Mouse (Mus musculus) right cerebral cortex, postnatal 4 days (tissue): ENCODE results near the gene Ifit2.
A peak's percentile ranks its signal among the peaks of the same experiment; 100 is the strongest.

Experiments
- DNase-seq: peaks from one replicate; pipeline ENCODE4 v3.0.0-alpha.2; 2022

The Ifit2 gene

DNA sequence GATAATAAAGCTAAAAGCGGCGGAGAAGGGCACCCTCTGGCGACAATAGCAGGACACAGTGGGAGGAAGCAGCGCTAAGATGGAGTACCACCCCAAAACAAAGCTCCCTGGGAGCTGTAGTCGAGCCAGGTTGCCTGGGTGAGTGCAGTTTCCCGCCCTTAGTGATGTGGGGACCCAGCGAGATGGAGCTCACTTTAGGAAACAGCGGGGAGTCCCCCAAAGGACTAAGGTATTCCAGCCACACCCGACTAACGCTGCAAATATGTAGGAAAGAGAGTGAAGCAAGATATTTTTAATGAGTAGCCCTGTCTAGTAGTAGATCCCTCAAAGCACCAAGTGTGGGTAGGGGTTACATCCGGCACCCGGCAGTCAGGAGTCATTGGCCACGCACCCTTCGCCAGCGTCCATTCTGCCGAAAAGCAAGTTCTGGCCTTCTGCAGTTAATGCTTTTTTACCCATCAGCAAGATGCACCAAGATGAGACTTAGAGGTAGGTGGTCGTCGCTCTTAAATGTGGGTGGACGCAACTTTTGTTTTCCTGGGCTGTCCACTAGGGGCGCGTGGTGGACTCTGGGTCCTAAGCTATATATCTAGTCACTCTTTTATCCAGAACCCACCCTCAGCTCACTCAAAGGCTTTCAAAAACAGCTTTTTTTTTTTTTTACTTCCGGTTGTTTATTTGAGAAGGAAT is at the start of gene Ifit2:
TSS of gene Ifit2 (plus strand) at position 161 of the 690 bp plus-strand sequence.
- peak; percentile 69 for DNase-seq

DNA sequence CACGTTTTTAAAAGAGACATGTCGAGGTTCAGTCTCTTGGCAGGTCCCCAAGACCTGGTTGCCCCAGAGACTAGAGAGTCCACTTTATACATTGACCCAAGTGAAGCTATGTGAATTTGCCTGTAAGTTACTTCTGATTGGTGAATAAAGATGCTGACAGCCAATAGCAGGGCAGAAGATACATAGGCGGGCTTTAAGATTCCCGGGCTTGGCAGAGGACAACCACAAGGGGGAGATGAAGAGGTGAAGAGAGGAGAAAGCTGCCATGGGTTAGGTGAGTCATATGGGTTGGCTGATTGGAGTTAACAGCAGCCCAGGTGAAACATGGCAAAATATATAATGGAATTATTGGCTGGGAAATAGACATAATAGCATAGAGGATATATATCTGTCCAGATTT is 49.7 kb upstream of the Ifit2 start:
- DNase-seq, result peak; percentile 5

DNA sequence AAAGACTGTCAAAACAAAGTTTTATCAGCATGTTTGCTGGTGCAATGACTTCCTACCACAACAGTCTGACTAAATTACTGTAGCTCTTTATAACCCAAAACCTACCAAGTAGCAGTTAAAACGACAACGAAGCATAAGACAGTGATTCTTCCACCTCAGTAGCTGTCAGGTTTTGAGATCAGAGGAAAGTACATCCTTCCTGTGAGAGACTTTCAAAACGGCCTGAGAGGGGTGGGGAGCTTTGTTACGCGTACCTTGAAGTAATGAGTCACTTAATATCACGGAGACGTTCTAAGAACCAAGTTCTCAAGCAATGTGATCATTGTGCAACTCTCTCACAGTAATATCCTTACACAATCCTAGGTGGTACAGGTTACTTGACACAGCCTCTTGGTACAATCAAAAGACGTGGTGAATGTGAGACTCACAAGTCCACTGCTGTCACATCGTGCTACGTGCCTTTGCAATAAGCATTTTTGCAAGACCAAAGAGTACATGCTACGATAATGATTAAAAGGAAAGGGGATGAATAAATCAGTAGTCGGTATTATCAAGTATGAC is 45.3 kb upstream of the Ifit2 start:
- no peak for DNase-seq

DNA sequence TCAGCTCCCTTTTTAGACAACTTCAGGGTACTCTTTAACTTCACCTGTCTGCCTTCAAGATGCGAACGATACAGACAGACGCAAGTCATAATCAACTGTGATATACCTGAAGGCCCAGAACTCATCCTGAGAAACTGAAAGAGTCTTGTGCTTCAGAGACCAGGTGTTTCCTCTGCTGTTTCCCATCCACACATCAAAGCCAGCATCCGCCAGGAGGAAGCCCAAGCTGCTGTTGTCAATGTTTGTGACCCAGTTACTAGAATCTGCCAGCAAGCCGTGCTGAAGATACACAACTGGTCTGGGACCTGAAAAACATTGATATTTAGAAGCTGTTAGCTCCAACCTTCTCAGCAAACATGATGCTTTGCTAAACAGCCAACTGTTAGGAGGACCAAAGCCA is 39.8 kb upstream of the Ifit2 start:
- DNase-seq, result no peak

DNA sequence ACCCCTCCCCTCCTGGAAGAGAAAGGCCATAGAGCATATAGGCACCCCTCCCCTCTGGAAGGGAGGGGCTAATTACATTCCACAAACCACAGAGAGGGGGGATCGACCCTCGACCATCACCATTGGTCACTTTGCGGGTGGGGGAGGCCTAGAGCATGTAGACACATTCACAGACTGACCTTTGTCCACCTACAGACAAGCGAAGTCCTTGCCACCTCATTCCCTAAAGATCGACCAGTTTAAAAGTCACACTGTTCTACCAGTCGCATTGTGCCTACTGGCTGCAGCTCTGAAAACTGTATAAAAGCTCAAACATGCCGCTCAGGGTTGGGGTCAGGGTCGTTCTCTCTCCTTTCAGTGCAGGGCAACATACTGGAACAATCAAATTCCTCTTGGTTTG is 39.0 kb upstream of the Ifit2 start:
- DNase-seq, result no peak

DNA sequence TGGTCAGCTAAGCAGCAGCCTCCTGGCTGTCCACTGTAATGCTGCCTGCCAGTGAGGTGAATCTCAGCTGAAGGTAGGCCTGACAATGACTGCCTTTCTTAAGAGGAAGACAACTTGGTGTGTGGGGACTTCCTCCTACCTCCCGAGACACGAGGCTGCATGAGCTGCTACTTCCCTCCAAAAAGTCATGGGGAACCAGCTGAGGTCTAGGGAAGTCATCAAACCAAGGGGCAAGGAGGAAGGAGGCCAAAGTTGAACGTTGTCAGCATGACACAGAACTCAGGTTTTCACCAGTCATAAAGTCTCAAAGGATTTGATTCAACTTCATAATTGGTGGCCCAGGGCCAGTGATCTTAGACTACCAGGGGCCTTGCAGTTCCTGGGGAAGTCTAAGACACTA is 34.8 kb upstream of the Ifit2 start:
- no peak for DNase-seq

DNA sequence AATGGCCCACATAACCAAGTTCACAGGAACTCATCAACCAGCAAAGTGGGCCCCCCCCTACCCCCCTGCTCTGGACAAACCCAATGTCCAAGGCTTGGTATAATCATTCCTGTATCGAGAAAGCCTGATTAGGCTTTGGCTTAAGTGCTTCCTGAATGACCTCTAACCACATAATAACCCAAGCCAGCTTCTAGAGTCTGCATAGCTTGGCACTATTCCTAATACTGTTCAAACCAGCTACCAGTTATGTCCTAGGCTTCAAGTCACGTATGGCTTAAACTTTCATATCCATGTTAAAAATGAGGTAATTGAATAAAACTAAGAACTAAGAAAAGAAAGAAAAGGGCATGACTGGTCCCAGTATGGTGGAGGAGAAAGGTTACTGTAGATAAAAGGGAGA is 34.1 kb upstream of the Ifit2 start:
- DNase-seq, result no peak

DNA sequence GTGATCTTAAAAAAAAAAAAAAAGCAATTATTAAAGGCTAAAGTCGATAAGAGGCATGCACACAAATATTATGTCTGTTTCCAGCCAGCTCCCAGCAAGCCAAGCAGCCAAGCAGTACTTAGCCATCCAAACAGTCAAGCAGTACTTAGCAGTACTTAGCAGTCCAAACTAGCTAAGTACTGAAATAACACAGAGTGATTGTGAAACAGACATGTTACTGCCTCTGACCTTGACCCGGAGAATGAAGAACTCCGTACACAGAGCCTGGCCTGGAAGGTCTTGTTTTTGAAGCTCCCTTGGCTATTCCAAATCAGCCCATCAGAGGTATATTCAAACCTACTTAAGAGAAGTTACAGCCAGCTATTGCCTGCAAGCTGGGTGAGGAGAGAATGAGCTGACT is 33.3 kb upstream of the Ifit2 start:
- no peak for DNase-seq

DNA sequence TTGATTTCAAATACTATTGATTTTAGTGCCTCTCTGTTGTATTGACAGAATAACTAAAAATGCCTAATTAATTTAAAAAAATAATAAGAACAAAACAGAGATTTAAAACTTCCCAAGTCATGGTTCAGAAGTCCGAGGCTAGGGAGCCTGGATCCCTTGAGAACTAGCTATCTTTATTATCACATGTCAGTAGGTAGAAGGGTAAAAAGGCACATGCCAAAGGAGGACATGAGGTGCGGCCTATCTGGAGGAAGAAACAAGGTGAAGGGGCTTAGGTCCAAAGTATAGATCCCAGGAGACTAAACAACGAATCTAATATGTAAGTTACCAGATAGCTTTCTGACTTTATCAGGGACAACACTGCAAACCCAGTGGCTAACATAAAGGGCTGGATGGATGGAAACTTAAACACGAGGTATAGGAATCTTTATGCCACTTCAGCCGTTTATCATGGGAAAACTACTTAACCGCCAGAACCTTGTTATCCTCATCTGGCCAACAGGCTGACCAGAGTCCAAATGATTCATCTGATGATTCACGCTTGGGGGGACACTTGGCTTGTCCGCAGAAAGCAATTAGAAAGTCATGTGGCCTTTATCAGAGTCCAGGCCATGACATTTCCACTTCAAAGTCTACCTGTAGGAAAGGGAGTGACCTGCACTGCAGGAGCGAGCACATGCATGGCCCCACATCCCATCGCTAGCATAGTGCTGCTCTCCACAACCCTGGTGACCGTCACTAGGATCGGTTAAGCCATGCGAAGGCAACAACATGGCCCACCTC is 32.5 kb upstream of the Ifit2 start:
- DNase-seq, result no peak

DNA sequence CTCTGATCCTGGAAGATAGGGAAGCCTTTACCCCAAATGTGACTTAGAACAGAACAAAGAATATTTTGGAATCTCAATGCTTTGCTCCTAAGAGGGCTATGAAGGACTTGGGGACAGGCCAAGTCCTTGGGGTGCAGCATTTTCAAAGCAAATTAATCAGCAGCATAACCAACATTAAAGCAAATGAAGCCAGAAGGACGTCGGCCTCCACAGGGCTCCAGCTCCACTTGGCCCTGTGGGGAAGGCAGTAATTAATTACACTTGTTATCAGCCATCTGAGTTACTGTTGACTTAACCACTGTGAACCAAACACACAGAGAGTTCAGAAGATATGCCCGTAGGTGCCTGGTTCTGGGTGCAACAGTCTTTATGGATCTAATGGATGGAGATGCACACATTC is 31.7 kb upstream of the Ifit2 start:
- no peak for DNase-seq

DNA sequence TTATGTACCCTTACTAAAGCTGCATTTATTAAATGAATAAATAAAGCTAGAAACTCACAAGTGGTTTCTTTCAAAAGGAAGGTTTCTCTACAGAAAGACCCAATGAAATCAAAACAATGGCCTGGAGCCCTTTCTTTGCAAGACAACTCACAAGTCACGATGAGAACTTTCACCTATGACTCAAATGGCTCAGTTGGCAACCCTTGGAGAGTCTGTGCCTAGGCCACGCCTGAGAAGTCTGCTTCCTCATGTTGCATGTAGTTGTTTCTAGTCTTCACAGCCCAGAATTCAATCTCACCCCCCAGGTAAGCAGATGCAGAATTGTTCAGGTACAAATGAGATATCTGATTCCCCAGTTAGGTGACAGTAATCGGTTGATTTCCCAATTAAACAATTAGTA is 30.8 kb upstream of the Ifit2 start:
- DNase-seq, result no peak

DNA sequence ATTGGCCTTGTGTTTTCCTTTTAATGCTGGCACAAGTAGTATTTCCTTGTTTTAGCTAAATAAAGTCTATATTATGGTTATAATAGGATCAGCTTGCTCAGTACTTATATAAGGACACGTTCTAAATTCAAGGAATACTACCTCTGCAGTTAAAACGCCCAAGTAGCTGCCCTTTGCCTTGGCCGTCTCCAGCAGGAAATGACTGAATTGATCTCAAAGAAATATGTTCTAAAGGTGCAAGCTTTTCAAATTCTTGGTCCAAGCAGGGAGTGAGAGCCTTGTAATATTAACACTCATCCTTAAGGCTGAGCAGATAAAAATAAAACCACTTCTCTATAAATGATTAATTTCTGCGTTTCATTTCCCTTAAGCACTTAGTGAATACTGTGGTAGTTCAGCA is 30.4 kb upstream of the Ifit2 start:
- no peak for DNase-seq

DNA sequence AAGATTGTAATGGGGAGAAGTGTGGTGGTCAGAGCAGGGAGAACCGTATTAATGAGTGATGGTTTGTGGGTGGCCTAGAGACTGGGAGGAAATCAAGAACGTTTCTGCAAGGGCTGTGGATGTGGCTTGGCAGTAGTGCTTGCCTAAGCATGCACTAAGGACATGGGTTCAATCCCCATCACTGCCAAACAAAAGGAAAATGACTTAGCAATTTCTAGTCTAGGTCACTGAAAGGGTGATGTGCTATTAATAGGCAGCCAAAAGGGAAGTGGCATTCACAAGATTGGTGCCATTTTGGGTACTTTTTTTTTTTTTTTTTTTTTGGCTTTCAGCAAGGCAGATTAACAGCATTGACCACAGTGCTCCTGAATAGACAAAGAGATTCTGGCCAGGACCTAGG is 29.1 kb upstream of the Ifit2 start:
- DNase-seq, result no peak

DNA sequence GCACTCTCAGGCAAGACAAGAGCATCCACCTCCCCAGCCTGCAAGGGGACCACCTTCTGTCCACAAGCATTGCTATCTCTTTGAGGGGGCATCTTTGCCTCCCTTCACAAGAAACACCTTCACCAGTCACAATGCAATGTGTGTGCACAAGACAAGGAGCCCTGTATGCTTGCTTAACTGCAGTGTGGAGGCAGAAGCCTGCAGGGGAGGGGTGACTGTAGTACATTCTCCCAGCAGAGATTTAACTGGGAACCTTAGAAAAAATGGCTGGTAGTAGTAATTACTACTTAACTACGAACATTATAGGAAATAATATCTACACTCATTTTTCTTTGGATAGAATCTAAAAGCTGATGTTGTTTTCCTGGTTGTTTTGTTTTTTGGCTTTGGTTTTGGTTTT is 28.5 kb upstream of the Ifit2 start:
- DNase-seq, result no peak

DNA sequence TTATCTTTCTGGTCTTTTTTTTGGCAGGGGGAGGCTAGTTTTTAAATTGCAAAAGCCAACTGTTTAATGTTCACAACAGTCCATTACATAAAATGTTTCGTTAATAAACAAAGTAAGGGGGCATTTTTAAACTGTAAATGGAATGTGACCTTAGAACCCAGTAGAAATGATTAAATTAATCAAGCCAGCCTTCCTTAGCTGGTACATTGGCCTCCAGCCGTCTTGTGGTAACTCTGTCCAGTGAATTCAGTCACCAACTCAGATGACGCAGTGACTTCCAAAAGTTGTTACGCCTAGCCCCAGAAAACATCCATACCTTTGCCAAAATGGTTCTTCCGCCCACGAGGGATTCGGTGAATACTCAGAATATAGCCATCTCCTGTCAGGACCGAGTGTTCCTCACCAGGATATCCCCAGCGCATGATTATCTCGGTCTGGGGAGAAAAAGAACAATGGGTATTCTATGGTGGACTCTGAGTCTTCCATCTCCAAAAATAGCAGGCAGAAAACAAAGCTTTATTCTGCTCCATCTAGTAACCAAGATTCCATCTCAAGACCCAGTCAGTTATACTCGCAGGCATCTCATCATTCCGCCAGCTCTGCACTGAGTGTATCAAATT is 27.3 kb upstream of the Ifit2 start:
- DNase-seq, result no peak

DNA sequence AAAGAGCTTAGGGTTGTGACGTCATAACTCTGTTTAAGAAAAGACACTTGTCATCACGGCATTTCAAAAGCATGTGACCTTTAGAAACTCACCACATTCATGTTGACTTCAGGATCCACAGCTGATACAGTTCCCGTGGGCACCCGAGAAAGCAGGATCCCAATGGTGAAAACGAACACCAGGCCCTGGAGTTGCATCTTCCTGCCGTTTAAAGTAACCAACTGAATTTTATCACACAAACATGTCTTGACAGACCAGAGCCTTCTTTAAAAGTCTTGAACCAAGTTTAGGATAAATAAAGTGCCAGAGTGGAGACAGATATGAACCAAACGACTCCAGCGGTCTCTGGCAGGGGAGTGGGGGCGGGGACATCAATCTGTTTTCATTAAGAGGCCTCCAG is 25.8 kb upstream of the Ifit2 start:
- no peak for DNase-seq

DNA sequence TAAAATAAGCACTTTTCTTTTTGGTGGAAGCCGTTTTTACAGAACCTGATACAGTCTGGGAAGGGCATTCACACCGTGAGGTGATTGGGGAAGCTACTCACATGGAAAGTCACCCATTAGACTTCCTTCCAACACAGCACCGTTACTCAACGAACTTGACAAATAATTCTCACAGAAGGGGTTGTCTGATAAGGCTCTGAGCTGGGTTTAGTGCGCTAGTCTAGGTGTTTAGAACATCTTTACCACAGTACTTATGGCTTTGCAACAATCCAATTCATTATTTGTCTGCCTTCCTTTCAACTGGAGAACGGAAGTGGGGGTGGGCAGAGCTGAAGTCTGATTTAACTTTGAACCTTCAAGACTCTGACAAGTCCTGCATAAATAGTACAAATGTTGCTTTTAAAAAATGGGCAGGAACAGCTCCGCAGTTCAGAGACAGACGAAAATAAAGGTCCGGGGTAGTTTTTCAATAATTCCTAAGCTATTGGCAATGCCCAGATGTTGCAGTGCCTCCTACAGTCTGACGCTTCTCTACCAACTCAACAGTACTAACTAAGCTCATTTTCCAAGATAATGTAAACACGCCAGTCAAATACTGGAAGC is 24.1 kb upstream of the Ifit2 start:
- no peak for DNase-seq

DNA sequence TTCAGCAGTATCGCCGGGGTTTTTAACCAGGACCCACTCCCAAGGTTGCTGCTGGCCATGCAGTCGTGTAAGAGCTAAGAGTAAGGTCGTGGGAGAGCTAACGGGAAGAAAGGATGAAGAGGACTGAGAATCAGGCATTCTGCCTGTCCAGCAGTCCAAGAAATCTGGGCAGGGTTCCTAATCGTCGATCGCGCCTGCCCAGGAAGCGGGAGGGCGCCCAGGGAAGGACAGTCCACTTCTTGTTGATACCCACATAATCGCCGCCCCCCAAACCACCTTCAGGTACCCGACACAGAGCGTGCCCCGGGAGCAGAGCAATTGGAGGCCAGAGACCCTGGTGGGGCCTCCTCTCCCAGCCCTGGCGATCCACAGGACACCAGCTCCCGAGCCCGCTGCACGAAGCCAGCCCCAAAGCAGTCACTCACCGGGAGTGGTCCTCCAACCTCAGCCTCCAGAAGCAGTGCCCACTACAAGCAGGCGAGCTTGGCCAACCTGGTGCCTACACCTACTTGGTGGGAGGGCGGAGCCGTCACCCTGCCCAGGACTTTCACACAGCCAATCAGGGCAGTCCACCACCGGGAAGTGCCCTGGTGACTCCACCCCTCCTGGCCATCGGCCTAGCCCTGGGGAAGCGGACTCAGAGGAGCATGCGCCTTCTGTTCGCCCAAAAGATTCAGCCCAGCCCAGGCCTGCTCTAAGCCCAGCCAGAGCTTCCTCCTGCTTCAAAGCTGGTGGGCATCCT is 23.4 kb upstream of the Ifit2 start, which contains the start of gene Lipa:
TSS of gene Lipa (minus strand) at position 534 of the 742 bp plus-strand sequence.
- DNase-seq, result peak; percentile 84

DNA sequence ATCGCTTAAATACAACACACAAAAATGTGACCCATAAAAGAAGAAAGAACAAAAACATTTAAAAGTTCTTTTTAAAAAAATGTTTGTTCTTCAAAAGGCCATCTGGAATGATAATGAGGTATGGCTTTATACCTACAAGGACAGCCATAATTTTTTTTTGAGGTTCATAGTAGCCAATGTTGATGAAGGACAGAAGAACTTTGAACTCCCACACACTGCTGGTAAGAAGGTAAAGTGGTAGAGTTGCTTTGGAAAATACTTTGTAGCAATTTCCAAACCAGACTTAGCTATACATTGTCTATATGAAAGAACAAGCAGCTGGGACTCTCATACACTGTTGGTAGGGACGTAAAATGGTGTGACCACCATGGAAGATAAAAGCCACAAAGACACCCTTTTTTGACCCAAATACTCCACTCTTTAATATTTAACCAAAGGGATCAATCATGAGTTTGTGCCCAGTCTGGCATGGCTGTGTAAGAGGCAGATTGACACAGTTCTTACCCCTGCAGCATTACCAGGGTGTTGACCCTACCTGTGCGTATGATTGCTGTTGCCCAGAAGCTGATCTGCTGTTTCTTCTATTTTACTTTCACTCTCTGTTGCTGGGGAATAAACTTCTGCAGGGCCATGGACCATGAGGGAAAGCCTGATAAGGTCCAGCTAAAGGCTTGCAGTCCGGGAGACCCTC is 18.3 kb upstream of the Ifit2 start:
- DNase-seq, result no peak

DNA sequence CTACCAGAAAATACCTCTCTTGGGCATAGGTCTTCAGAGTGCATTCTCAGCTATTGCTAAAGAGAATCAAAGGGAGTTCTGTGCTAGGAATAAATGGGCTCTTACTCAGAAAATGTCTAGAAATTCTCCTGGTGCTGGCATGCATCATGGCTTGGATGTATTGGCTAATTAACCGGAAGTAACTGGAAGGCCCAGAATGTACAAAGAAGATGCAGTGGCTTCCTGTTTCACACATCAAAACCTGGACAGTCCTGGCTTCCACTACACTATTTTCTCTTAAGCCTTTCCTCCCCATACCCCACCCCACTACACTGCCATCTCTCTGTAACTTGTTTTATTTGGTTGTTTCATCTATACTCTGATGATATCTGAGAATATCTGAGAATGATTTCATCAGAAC is 11.1 kb upstream of the Ifit2 start:
- no peak for DNase-seq

DNA sequence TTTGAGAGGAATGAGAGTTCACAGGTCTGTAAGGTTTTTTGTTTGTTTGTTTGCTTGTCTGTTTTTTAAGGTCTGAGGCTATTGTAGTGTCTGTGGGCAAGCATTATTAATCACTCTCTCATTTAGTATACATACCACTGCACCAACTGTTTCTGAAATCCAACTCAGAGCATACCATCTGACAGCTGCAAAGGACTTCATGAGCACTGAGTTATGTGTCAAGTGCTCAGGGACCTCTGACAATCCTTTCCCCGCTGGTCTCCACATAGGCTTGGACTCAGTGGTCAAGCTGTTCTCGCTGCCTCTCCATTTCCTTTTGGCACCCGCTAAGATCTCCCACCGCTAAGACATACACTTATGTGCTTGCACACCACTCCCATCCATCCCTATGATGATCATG is 4.3 kb upstream of the Ifit2 start:
- DNase-seq, result no peak

DNA sequence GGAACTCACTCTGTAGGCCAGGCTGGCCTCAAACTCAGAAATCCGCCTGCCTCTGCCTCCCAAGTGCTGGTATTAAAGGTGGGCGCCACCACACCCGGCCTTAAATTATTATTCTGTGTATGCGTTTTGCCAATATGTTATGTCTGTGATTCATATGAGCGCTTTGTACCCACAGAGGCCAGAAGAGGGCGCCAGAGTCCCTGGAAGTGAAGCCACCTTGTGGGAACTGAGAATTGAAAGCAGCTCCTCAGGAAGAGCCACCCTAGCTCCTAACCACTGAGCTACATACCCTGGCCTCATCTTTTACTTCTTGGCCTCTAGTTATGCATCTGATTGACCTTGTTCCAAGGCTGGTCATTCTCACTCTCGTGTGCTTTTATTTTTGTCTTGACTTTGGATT is 2.5 kb upstream of the Ifit2 start:
- DNase-seq, result peak; percentile 83
